Mouse (Mus musculus): ENCODE measurements around the gene Chd4.

DNA sequence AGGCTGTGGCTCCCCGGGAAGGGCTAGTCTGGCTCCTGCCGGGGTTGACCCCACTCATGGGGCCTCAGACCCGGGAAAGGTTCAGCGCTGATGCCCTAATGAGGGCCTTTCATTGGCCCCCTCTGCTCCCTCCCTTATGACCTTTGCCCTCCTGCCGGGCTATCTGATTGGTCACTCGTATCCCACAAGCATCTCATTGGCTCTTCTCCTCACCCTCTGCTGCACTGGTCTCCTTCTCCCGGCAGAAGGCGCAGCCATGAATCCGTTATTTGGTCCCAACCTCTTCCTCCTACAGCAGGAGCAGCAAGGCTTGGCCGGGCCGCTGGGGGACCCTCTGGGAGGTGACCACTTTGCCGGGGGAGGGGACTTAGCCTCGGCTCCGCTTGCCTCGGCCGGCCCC is 49.2 kb downstream of the Chd4 start, which contains the start of gene Iffo1:
- TF ChIP-seq MXI1 (IDR thresholded peaks at IDR 0.05; ENCODE audit: low read depth, low read length) = no peak
- TF ChIP-seq ZKSCAN1 (IDR thresholded peaks at IDR 0.05; ENCODE audit: low read depth, low read length) = no peak
- no peak for TF ChIP-seq USF1 (IDR thresholded peaks at IDR 0.05; ENCODE audit: low read depth, low read length)
- no peak for TF ChIP-seq TCF12 (IDR thresholded peaks at IDR 0.05; ENCODE audit: low read depth, low read length)
- TF ChIP-seq USF2 (IDR thresholded peaks at IDR 0.05; ENCODE audit: borderline replicate concordance in 1 of 2, insufficient read depth in 1 of 2, low read depth in 1 of 2, low read length in 2 of 2) = no peak
- TF ChIP-seq CTCF (IDR thresholded peaks at IDR 0.05 in 2 of 3, conservative IDR thresholded peaks at IDR 0.05 in 1 of 3; ENCODE audit: control insufficient read depth in 1 of 3, insufficient read depth in 1 of 3, low read depth in 2 of 3, low read length in 3 of 3, poor library complexity in 1 of 3, severe bottlenecking in 1 of 3) = no peak
- TF ChIP-seq SIN3A (IDR thresholded peaks at IDR 0.05; ENCODE audit: low read length) = no peak
- no peak for TF ChIP-seq TBP (IDR thresholded peaks at IDR 0.05; ENCODE audit: low read depth, low read length)
